9 mouse cellular contexts compared by ENCODE assay signal in genomic region chr1:45312870-45313269, GRCm38 (mm10). TPM values are rescaled to one million over a fixed set of nuclear protein-coding genes. Genes with fewer than 3 reads are reported as not detected.
DNase-seq lines count a peak whose midpoint lies in the region; ATAC-seq lines count a peak whose summit lies in the region.
"Had no signal": no experiment of that assay in that cellular context is flagged by ENCODE, and none has a peak within 500 bp of the region (broad histone marks: within the 10 kb centered on the region; RNA-seq: fewer than 3 reads in every experiment).

No protein-coding gene starts in this region.

- H3K4me2 ChIP-seq in embryonic facial prominence, embryonic 11.5 days (ENCODE audit: low read depth, low read length): peak overlapping the region; percentile 32
- peak overlapping the region; percentile 8; the same call in 1 of the 2 replicates for H3K4me2 ChIP-seq in heart, embryonic 15.5 days
- H3K4me2 ChIP-seq in neural tube, embryonic 11.5 days (ENCODE audit: low read depth): no peak overlapping the region
- H3K4me2 ChIP-seq: liver, embryonic 15.5 days had no signal

- H3K9me3 ChIP-seq in embryonic facial prominence, embryonic 11.5 days (replicated peaks; ENCODE audit: control insufficient read depth, low read length): no peaks in the 10 kb centered on the region
- H3K9me3 ChIP-seq in heart, embryonic 15.5 days (replicated peaks): no peaks in the 10 kb centered on the region
- H3K9me3 ChIP-seq in neural tube, embryonic 11.5 days (ENCODE audit: control insufficient read depth, low read length): no peaks in the 10 kb centered on the region
- H3K9me3 ChIP-seq: liver, embryonic 15.5 days had no signal

- 0 out of 2 replicates have a peak, but pooled peaks have one; percentile 35 for ATAC-seq in embryonic facial prominence, embryonic 11.5 days (replicated peaks; ENCODE audit: insufficient number of reproducible peaks, low FRiP score, low TSS enrichment, low read depth)
- ATAC-seq in heart, embryonic 15.5 days (replicated peaks; ENCODE audit: insufficient number of reproducible peaks, insufficient read depth, low FRiP score, low read depth): peak; percentile 42; the same call in 1 of the 2 replicates
- no peak for ATAC-seq in neural tube, embryonic 11.5 days (ENCODE audit: insufficient read depth, low FRiP score, low TSS enrichment)
- ATAC-seq in megakaryocyte-erythroid progenitor cell, adult 5-6 weeks (replicated peaks; ENCODE audit: low FRiP score, low TSS enrichment, poor library complexity, severe bottlenecking): no peak

- H3K27me3 ChIP-seq in embryonic facial prominence, embryonic 11.5 days (ENCODE audit: control insufficient read depth, insufficient read depth, low read length): no peaks in the 10 kb centered on the region
- H3K27me3 ChIP-seq in heart, embryonic 15.5 days: no peaks in the 10 kb centered on the region
- no peaks in the 10 kb centered on the region for H3K27me3 ChIP-seq in neural tube, embryonic 11.5 days (ENCODE audit: control insufficient read depth, insufficient read depth, low read length)
- H3K27me3 ChIP-seq: liver, embryonic 15.5 days had no signal

- DNase-seq in kidney, postnatal 10 days: peak; percentile 43
- no peak for DNase-seq in kidney, adult 8-10 months
- peak; percentile 85 for DNase-seq in embryonic facial prominence, embryonic 11.5 days (ENCODE audit: low spot score)
- no peak for DNase-seq in neural tube, embryonic 11.5 days (ENCODE audit: low spot score)
- no peak for DNase-seq in cerebellum, adult 11-12 months
- no peak for DNase-seq in right cerebral cortex, postnatal 14 days

- no peaks in the 10 kb centered on the region for H3K36me3 ChIP-seq in embryonic facial prominence, embryonic 11.5 days (replicated peaks; ENCODE audit: control insufficient read depth, insufficient read depth, low read depth, low read length)
- H3K36me3 ChIP-seq in heart, embryonic 15.5 days: no peaks in the 10 kb centered on the region
- no peaks in the 10 kb centered on the region for H3K36me3 ChIP-seq in neural tube, embryonic 11.5 days (ENCODE audit: control insufficient read depth, insufficient read depth, low read length)
- H3K36me3 ChIP-seq: liver, embryonic 15.5 days had no signal

- H3K4me3 ChIP-seq in embryonic facial prominence, embryonic 11.5 days (ENCODE audit: low read depth, low read length): peak overlapping the region; percentile 36
- H3K4me3 ChIP-seq in heart, embryonic 15.5 days: peak overlapping the region; percentile 31
- peak overlapping the region; percentile 16 for H3K4me3 ChIP-seq in neural tube, embryonic 11.5 days (ENCODE audit: low read depth, low read length)
- H3K4me3 ChIP-seq: liver, embryonic 15.5 days had no signal

- peak overlapping the region; percentile 67 for H3K27ac ChIP-seq in embryonic facial prominence, embryonic 11.5 days (replicated peaks; ENCODE audit: low read depth, low read length)
- peak overlapping the region; percentile 80 for H3K27ac ChIP-seq in heart, embryonic 15.5 days
- H3K27ac ChIP-seq in neural tube, embryonic 11.5 days (ENCODE audit: low read depth, low read length): no peak overlapping the region
- H3K27ac ChIP-seq: liver, embryonic 15.5 days had no signal

- no peak overlapping the region for H3K9ac ChIP-seq in embryonic facial prominence, embryonic 11.5 days (replicated peaks; ENCODE audit: low read length)
- no peak overlapping the region for H3K9ac ChIP-seq in heart, embryonic 15.5 days
- no peak overlapping the region for H3K9ac ChIP-seq in neural tube, embryonic 11.5 days (ENCODE audit: low read length)
- H3K9ac ChIP-seq: liver, embryonic 15.5 days had no signal

- H3K4me1 ChIP-seq in embryonic facial prominence, embryonic 11.5 days (ENCODE audit: control insufficient read depth, insufficient read depth, low read length): 0 out of 2 replicates have a peak, but pooled peaks cover 2% of the 10 kb centered on the region
- H3K4me1 ChIP-seq in heart, embryonic 15.5 days (replicated peaks): 0 out of 2 replicates have a peak, but pooled peaks cover 4% of the 10 kb centered on the region
- H3K4me1 ChIP-seq in neural tube, embryonic 11.5 days (ENCODE audit: control insufficient read depth, insufficient read depth, low read length): no peaks in the 10 kb centered on the region
- H3K4me1 ChIP-seq: liver, embryonic 15.5 days had no signal

RNA-seq across cellular contexts. Expression of gene Col3a1, which starts 1.5 kb away (rescaled TPM):
- polyA plus RNA-seq in embryonic facial prominence, embryonic 11.5 days (2014; fragmentation: Nextera tagmentation; extraction: Ambion mirVana): 470 and 503 TPM in 2 replicates
- 1,051 and 1,364 TPM in 2 replicates for polyA plus RNA-seq in heart, embryonic 15.5 days (2015; fragmentation: Nextera tagmentation; extraction: Ambion mirVana)
- polyA plus RNA-seq in neural tube, embryonic 11.5 days (2014; fragmentation: Nextera tagmentation; extraction: Ambion mirVana): 340 and 386 TPM in 2 replicates
- not detected in 2 replicates for total RNA-seq in megakaryocyte-erythroid progenitor cell, adult 5-6 weeks (2014; fragmentation: Nextera tagmentation)
- not detected in 2 replicates for total RNA-seq in megakaryocyte-erythroid progenitor cell, adult 5-6 weeks (2017)

Comparison
In these comparisons a context has a peak if more than half of its experiments do, and no peak if none do; other contexts are left out.
1. DNase-seq: peak in kidney, postnatal 10 days (single experiment) and embryonic facial prominence, embryonic 11.5 days (single experiment); none in kidney, adult 8-10 months (0 of 2), neural tube, embryonic 11.5 days (single experiment), cerebellum, adult 11-12 months (single experiment) and right cerebral cortex, postnatal 14 days (single experiment).
2. ATAC-seq: peak in embryonic facial prominence, embryonic 11.5 days (single experiment) and heart, embryonic 15.5 days (single experiment); none in neural tube, embryonic 11.5 days (single experiment) and megakaryocyte-erythroid progenitor cell, adult 5-6 weeks (single experiment).
3. Peak in every context shown above with its lines, with median percentiles within 50 percentile points of each other: H3K4me3 ChIP-seq.